ENCODE assay signal across 26 mouse cellular contexts in genomic region chr3:35822036-35822435, GRCm38 (mm10).
"Had no signal": no experiment of that assay in that cellular context is flagged by ENCODE, and none has a peak within 500 bp of the region (broad histone marks: within the 10 kb centered on the region; RNA-seq: fewer than 3 reads in every experiment).

No protein-coding gene starts in this region.

- H3K9me3 ChIP-seq: heart, embryonic 13.5 days; heart, embryonic 15.5 days; hindbrain, embryonic 13.5 days; hindbrain, embryonic 15.5 days; kidney, embryonic 15.5 days; limb, embryonic 13.5 days; limb, embryonic 15.5 days; liver, embryonic 12.5 days had no signal

- DNase-seq: gastrocnemius, postnatal 14 days; gastrocnemius, postnatal 36 days; heart, adult 11 months; heart, adult 2 months; heart, postnatal 14 days; heart, postnatal 36 days; kidney, adult 11 months; kidney, adult 2 months; kidney, adult 9 months; kidney, postnatal 14 days; kidney, postnatal 36 days; layer of hippocampus, adult 9-11 months; layer of hippocampus, postnatal 36 days; left cerebral cortex, postnatal 4 days had no signal

- ATAC-seq: hindbrain, postnatal 0 days; intestine, embryonic 16.5 days; liver, embryonic 12.5 days had no signal

- H3K27me3 ChIP-seq: heart, embryonic 13.5 days; heart, embryonic 15.5 days; hindbrain, embryonic 13.5 days; hindbrain, embryonic 15.5 days; kidney, embryonic 15.5 days; limb, embryonic 13.5 days; limb, embryonic 15.5 days; liver, embryonic 12.5 days had no signal

- H3K4me1 ChIP-seq: heart, embryonic 13.5 days; hindbrain, embryonic 13.5 days; hindbrain, embryonic 15.5 days; kidney, embryonic 15.5 days; limb, embryonic 13.5 days; limb, embryonic 15.5 days; liver, embryonic 12.5 days had no signal

- H3K27ac ChIP-seq: heart, adult 2 months; heart, embryonic 13.5 days; heart, embryonic 15.5 days; hindbrain, embryonic 13.5 days; hindbrain, embryonic 15.5 days; hindbrain, postnatal 0 days; kidney, embryonic 15.5 days; kidney, postnatal 0 days; limb, embryonic 13.5 days; limb, embryonic 15.5 days; liver, embryonic 12.5 days; liver, embryonic 14.5 days had no signal

- H3K9ac ChIP-seq: heart, embryonic 13.5 days; heart, embryonic 15.5 days; hindbrain, embryonic 13.5 days; hindbrain, embryonic 15.5 days; kidney, embryonic 15.5 days; limb, embryonic 13.5 days; limb, embryonic 15.5 days; liver, embryonic 12.5 days; liver, embryonic 14.5 days had no signal

- H3K4me3 ChIP-seq: heart, adult 2 months; heart, embryonic 13.5 days; heart, embryonic 15.5 days; hindbrain, embryonic 13.5 days; hindbrain, embryonic 15.5 days; kidney, embryonic 15.5 days; limb, embryonic 13.5 days; limb, embryonic 15.5 days; liver, embryonic 12.5 days had no signal
